Mouse (Mus musculus) CH12.LX (cell line): ENCODE measurements around the gene Slc9a8. TPM values are rescaled to one million over a fixed set of nuclear protein-coding genes. Genes with fewer than 3 reads are reported as not detected.
A peak's percentile ranks its signal among the peaks of the same experiment; 100 is the strongest.

Experiments
- DNase-seq: peaks from one replicate; pipeline ENCODE4 v3.0.0-alpha.2; 2013; ENCODE audit errors: extremely low read depth
- H3K27ac ChIP-seq: 2 replicates; pipeline ENCODE4 v1.5.1; 2012; ENCODE audit warnings: low read depth, mild to moderate bottlenecking, control low read depth, moderate library complexity; ENCODE audit not compliant: insufficient read depth
- H3K27me3 ChIP-seq: replicated peaks from 2 replicates; pipeline ENCODE3; 2012; ENCODE audit warnings: inconsistent platforms
- H3K36me3 ChIP-seq, 2 experiments: replicated peaks in 1 of 2; 2 replicates each; pipeline versions ENCODE3 to v1.6.1; 2012; ENCODE audit warnings: inconsistent platforms in 1 of 2, low read length in 1 of 2, mild to moderate bottlenecking in 1 of 2, mixed read lengths in 1 of 2, moderate library complexity in 1 of 2; ENCODE audit not compliant: control insufficient read depth in 1 of 2, insufficient read depth in 1 of 2
- H3K4me1 ChIP-seq, 2 experiments: 2 replicates each; pipeline ENCODE4 v1.6.1; 2012; ENCODE audit warnings: inconsistent platforms in 1 of 2, moderate library complexity in 1 of 2; ENCODE audit not compliant: insufficient read depth in 2 of 2, control insufficient read depth in 1 of 2
- H3K4me2 ChIP-seq: 2 replicates; pipeline ENCODE4 v1.6.1; 2012; ENCODE audit warnings: low read depth, mild to moderate bottlenecking, control low read depth; ENCODE audit not compliant: poor library complexity, insufficient read depth, severe bottlenecking
- H3K4me3 ChIP-seq, 3 experiments: fragments of 150-350 bp in 1 of 3; sonication (generic) in 1 of 3; replicated peaks in 1 of 3; 2 replicates each; pipeline versions ENCODE3 to v1.5.1; 2011 to 2012; ENCODE audit warnings: low read depth in 2 of 3, low read length in 2 of 3, mild to moderate bottlenecking in 2 of 3, moderate library complexity in 2 of 3, control low read depth in 1 of 3, improper control_type of control experiment in 1 of 3, inconsistent platforms in 1 of 3, mixed read lengths in 1 of 3; ENCODE audit not compliant: poor library complexity in 1 of 3
- H3K79me2 ChIP-seq: replicated peaks from 2 replicates; pipeline ENCODE4 v1.6.1; 2012; ENCODE audit warnings: mild to moderate bottlenecking, moderate library complexity; ENCODE audit not compliant: control insufficient read depth, poor library complexity, insufficient read depth, severe bottlenecking; ENCODE audit errors: extremely low read depth
- H3K9ac ChIP-seq: 2 replicates; pipeline ENCODE4 v1.6.1; 2012; ENCODE audit warnings: low read depth, mild to moderate bottlenecking, control low read depth, moderate library complexity; ENCODE audit not compliant: insufficient read depth
- H3K9me3 ChIP-seq: replicated peaks from 2 replicates; pipeline ENCODE3; 2012; ENCODE audit warnings: low read length, inconsistent platforms, mixed read lengths
- CHD1 ChIP-seq: IDR thresholded peaks from 2 replicates; pipeline ENCODE4 v1.6.1; 2012; ENCODE audit warnings: low read depth, low read length, improper control_type of control experiment, inconsistent platforms
- CHD2 ChIP-seq: IDR thresholded peaks from 2 replicates; pipeline ENCODE4 v1.6.1; 2011; ENCODE audit warnings: low read length, improper control_type of control experiment
- CTCF ChIP-seq, 2 experiments: IDR thresholded peaks in 1 of 2; conservative IDR thresholded peaks in 1 of 2; 2 replicates each; pipeline ENCODE4 v1.5.1; 2011 to 2012; ENCODE audit warnings: low read depth in 2 of 2, low read length in 2 of 2, improper control_type of control experiment in 1 of 2, inconsistent platforms in 1 of 2, mild to moderate bottlenecking in 1 of 2, moderate library complexity in 1 of 2
- E2F4 ChIP-seq: IDR thresholded peaks from 2 replicates; pipeline ENCODE4 v1.6.1; 2011; ENCODE audit warnings: low read depth, low read length, improper control_type of control experiment; ENCODE audit not compliant: insufficient replicate concordance
- EP300 ChIP-seq: IDR thresholded peaks from 2 replicates; pipeline ENCODE4 v1.6.1; 2011; ENCODE audit warnings: low read length, improper control_type of control experiment
- ETS1 ChIP-seq: conservative IDR thresholded peaks from 2 replicates; pipeline ENCODE4 v1.6.1; 2012; ENCODE audit warnings: low read depth, mild to moderate bottlenecking, inconsistent platforms, low read length, improper control_type of control experiment, moderate library complexity
- GABPA ChIP-seq: IDR thresholded peaks from 2 replicates; pipeline ENCODE4 v1.6.1; 2012; ENCODE audit warnings: low read depth, low read length, improper control_type of control experiment, inconsistent platforms; ENCODE audit not compliant: insufficient replicate concordance
- HCFC1 ChIP-seq: IDR thresholded peaks from 2 replicates; pipeline ENCODE4 v1.6.1; 2012; ENCODE audit warnings: low read depth, mild to moderate bottlenecking, inconsistent platforms, low read length, improper control_type of control experiment
- JUND ChIP-seq: conservative IDR thresholded peaks from 2 replicates; pipeline ENCODE4 v1.6.1; 2011; ENCODE audit warnings: low read depth, low read length, improper control_type of control experiment
- KAT2A ChIP-seq: IDR thresholded peaks from 2 replicates; pipeline ENCODE4 v1.6.1; 2012; ENCODE audit warnings: low read length, improper control_type of control experiment, inconsistent platforms; ENCODE audit not compliant: insufficient replicate concordance
- MAZ ChIP-seq: IDR thresholded peaks from 2 replicates; pipeline ENCODE4 v1.6.1; 2012; ENCODE audit warnings: low read depth, mild to moderate bottlenecking, inconsistent platforms, low read length, improper control_type of control experiment, moderate library complexity
- MEF2A ChIP-seq: IDR thresholded peaks from 2 replicates; pipeline ENCODE4 v1.6.1; 2014; ENCODE audit warnings: low read depth, mild to moderate bottlenecking, inconsistent platforms, low read length, improper control_type of control experiment, borderline replicate concordance
- MXI1 ChIP-seq: IDR thresholded peaks from 2 replicates; pipeline ENCODE4 v1.6.1; 2011; ENCODE audit warnings: mild to moderate bottlenecking, low read depth, low read length, improper control_type of control experiment
- PAX5 ChIP-seq: IDR thresholded peaks from 2 replicates; pipeline ENCODE4 v1.6.1; 2012; ENCODE audit warnings: low read length, inconsistent platforms, mixed read lengths
- POLR2A ChIP-seq: IDR thresholded peaks from 2 replicates; pipeline ENCODE4 v1.6.1; 2011; ENCODE audit warnings: low read depth, mild to moderate bottlenecking, improper control_type of control experiment, low read length
- POLR2AphosphoS2 ChIP-seq: IDR thresholded peaks from 2 replicates; pipeline ENCODE4 v1.6.1; 2011; ENCODE audit warnings: low read depth, low read length, improper control_type of control experiment
- RAD21 ChIP-seq: IDR thresholded peaks from 2 replicates; pipeline ENCODE4 v1.6.1; 2011; ENCODE audit warnings: low read depth, mild to moderate bottlenecking, low read length, improper control_type of control experiment, moderate library complexity
- RCOR1 ChIP-seq: conservative IDR thresholded peaks from 2 replicates; pipeline ENCODE4 v1.6.1; 2012; ENCODE audit warnings: low read depth, mild to moderate bottlenecking, inconsistent platforms, low read length, improper control_type of control experiment
- SIN3A ChIP-seq: IDR thresholded peaks from 2 replicates; pipeline ENCODE4 v1.6.1; 2012; ENCODE audit warnings: low read length, improper control_type of control experiment, inconsistent platforms
- SMC3 ChIP-seq: IDR thresholded peaks from 2 replicates; pipeline ENCODE4 v1.6.1; 2011; ENCODE audit warnings: low read depth, low read length, improper control_type of control experiment
- TBP ChIP-seq: conservative IDR thresholded peaks from 2 replicates; pipeline ENCODE4 v1.6.1; 2011; ENCODE audit warnings: low read depth, low read length, improper control_type of control experiment
- UBTF ChIP-seq: IDR thresholded peaks from 2 replicates; pipeline ENCODE4 v1.6.1; 2012; ENCODE audit warnings: low read depth, mild to moderate bottlenecking, inconsistent platforms, low read length, improper control_type of control experiment, moderate library complexity
- USF1 ChIP-seq: IDR thresholded peaks from 2 replicates; pipeline ENCODE4 v1.6.1; 2014; ENCODE audit warnings: low read depth, mild to moderate bottlenecking, inconsistent platforms, low read length, improper control_type of control experiment
- USF2 ChIP-seq: conservative IDR thresholded peaks from 2 replicates; pipeline ENCODE4 v1.6.1; 2011; ENCODE audit warnings: low read depth, low read length, improper control_type of control experiment
- ZC3H11A ChIP-seq: IDR thresholded peaks from 2 replicates; pipeline ENCODE4 v1.6.1; 2012; ENCODE audit warnings: low read depth, mild to moderate bottlenecking, inconsistent platforms, low read length, improper control_type of control experiment
- ZKSCAN1 ChIP-seq: IDR thresholded peaks from 2 replicates; pipeline ENCODE4 v1.6.1; 2012; ENCODE audit warnings: low read depth, inconsistent platforms, low read length, improper control_type of control experiment, borderline replicate concordance
- ZMIZ1 ChIP-seq: IDR thresholded peaks from 2 replicates; pipeline ENCODE4 v1.6.1; 2012; ENCODE audit warnings: low read depth, mild to moderate bottlenecking, inconsistent platforms, low read length, improper control_type of control experiment
- dilution Hi-C: fragments of 300-500 bp; cut with MboI; formaldehyde crosslinking; loops from 2 replicates; pipeline ENCODE4 v1.14.3; 2020; ENCODE audit warnings: low sequenced_read_pairs; ENCODE audit not compliant: extremely low pct_unique_long_range_greater_than_20kb, extremely low pct_ligation_motif_present
- in situ Hi-C: fragments of 300-500 bp; cut with MboI; formaldehyde crosslinking; loops from 3 replicates; pipeline ENCODE4 v1.14.3; 2019; ENCODE audit warnings: low sequenced_read_pairs, low pct_ligation_motif_present, low pct_unique_long_range_greater_than_20kb, mixed read lengths
- polyA plus RNA-seq: library from polyadenylated mRNA; unstranded; fragments of >175 nt; gene quantifications from 2 replicates; pipeline ENCODE4 v1.2.1, GENCODE M21; 2012; ENCODE audit warnings: low read depth; ENCODE audit not compliant: insufficient read length
- total RNA-seq, 2 experiments: library from RNA; depleted of rRNA; stranded (reverse); fragments of 300-350 nt in 1 of 2; fragments of >200 nt in 1 of 2; gene quantifications; 2 replicates each; pipeline ENCODE4 v1.2.3; 2012 to 2014

Slc9a8 gene
- total and polyA plus RNA-seq, 3 experiments: 14.5 to 26.0 (median 25.0) TPM

DNA sequence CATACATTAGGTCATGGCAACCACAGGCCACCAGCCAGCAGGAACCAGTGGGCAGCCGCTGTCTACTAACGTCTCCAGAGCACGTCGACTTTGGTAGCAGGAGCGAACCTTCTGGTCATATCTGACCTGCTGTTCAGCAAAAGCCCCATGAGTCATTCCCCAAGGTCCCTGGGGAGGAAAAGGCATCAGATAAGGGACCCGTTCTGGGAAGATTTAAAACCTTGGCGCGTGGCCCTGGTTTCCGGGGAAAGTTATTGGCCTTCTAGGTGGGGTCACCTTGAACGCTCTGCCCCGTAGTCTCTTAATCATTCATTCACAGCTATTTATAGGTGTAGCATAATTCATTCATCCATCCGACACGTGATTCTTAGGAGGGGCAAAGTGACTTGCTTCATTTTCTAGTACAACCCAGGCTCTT is 37.8 kb upstream of the Slc9a8 start (continued):
- TF ChIP-seq MEF2A: peak; percentile 97
- no peak; the same call in none of the 2 replicates for TF ChIP-seq SIN3A
- no peak for TF ChIP-seq UBTF
- peak; percentile 63; the same call in 1 of the 2 replicates for TF ChIP-seq MXI1
- peak; percentile 90 for TF ChIP-seq RCOR1
- no peak for TF ChIP-seq GABPA
- TF ChIP-seq ZC3H11A: no peak
- TF ChIP-seq TBP: 0 out of 2 replicates have a peak, but pooled peaks have one; percentile 11
- TF ChIP-seq EP300: peak; percentile 91
- TF ChIP-seq USF2: peak; percentile 57
- peak; percentile 89 for TF ChIP-seq JUND

DNA sequence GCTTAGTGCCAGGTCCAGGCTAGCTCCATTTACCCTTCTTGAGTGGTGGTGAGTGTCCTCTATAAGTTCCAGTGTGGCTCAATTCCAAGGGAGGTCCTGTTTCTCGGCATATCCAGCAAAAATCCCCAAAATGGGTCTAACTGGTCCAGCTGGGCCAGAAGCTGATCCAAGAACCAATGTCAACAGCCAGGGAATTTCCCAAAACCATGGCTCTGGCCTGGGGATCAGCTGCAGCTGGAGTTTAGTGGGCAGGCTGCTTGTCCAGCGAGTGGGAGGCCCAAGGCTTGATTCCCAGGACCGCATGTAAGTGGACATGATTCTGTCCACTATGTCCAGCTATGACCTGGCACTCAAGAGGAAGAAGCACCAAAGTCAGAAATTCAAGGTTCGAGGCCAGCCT is 35.1 kb upstream of the Slc9a8 start:
- Histone ChIP-seq H3K4me2 (no peak overlapping the region), H3K9ac (no peak overlapping the region)

DNA sequence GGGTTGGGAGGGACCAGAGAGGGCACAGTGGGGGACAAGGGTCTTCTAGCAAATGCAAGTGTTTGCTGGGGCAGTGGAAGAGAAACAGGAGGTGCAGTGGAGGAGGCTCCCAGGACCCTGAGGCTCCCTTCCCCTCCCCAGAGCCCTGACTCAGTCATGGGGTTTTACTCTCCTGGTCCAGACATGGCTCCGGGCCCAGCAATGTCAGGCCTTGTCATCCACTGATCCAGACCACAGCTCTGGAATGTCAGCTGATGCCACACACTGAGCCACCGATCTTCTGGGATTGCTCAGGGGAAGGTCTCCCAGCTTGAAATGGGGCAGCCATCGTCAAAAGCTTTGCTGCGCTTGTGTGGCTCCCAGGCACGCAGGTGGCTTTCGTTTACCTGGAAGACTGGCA is 34.5 kb upstream of the Slc9a8 start:
- Histone ChIP-seq H3K36me3 (no peaks in the 10 kb centered on the region), H3K4me2 (no peak overlapping the region), H3K27me3 (no peaks in the 10 kb centered on the region), H3K4me3 (no peak overlapping the region), H3K27ac (no peak overlapping the region), H3K9me3 (peaks cover 3% of the 10 kb centered on the region), H3K9ac (no peak overlapping the region), H3K4me1 (peaks cover 23 to 56% of the 10 kb centered on the region in 2 experiments), H3K79me2 (no peaks in the 10 kb centered on the region)
- dilution Hi-C loops: no loop called here
- TF ChIP-seq USF1: no peak
- no peak for TF ChIP-seq E2F4
- TF ChIP-seq ZC3H11A: no peak
- TF ChIP-seq CTCF (conservative IDR thresholded peaks at IDR 0.05 in 1 of 2, IDR thresholded peaks at IDR 0.05 in 1 of 2; ENCODE audit: low read depth in 2 of 2, low read length in 2 of 2): no peak
- no peak for TF ChIP-seq RCOR1
- no peak for TF ChIP-seq MAZ
- no peak for TF ChIP-seq SMC3
- no peak for TF ChIP-seq KAT2A
- TF ChIP-seq ZMIZ1: no peak
- TF ChIP-seq POLR2AphosphoS2: no peak
- TF ChIP-seq POLR2A: no peak
- TF ChIP-seq PAX5: no peak
- TF ChIP-seq EP300: no peak
- TF ChIP-seq HCFC1: no peak
- TF ChIP-seq RAD21: no peak
- TF ChIP-seq ETS1: no peak
- no peak for TF ChIP-seq CHD2
- no peak for TF ChIP-seq CHD1
- TF ChIP-seq USF2: no peak
- TF ChIP-seq ZKSCAN1: no peak
- no peak for DNase-seq
- in situ Hi-C loops: no loop called here

More for the DNA sequence above, 35.1 kb upstream of the Slc9a8 start:
- Histone ChIP-seq H3K4me3 (no peak overlapping the region), H3K36me3 (no peaks in the 10 kb centered on the region), H3K9me3 (peaks cover 3% of the 10 kb centered on the region), H3K27ac (no peak overlapping the region), H3K27me3 (no peaks in the 10 kb centered on the region), H3K79me2 (no peaks in the 10 kb centered on the region), H3K4me1 (peaks cover 26 to 61% of the 10 kb centered on the region in 2 experiments)
- DNase-seq: no peak
- no peak for TF ChIP-seq MXI1
- in situ Hi-C loops: no loop called here
- dilution Hi-C loops: no loop called here
